Mouse (Mus musculus) kidney, postnatal 14 days (tissue): Measurements from ENCODE around the gene Gm17482.

Experiments
- DNase-seq: peaks from one replicate; pipeline ENCODE4 v3.0.0; 2022; ENCODE audit warnings: mixed read lengths

Gm17482 gene

DNA sequence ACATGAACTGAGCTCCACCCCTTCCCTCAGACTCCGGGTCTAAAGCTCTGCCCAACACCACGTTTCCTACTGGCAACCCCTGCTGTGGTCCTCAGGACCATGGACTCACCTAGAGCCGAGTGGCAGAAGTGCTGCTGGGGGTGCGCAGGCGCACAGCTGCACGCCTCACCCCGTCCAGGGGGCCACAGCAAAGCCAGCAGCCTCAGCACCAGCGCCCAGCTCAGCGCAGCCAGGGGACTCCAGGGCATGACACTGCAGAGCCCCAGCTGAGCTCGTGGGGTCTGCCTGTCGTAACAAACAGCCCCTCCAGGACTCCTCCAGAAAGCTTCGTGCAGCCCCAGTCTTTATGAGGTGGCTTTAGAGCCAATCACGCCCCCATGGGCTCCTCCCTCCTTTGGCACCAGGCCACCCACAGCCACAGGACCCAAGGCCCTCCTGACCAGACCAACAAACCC lies 24.4 kb downstream of the Gm17482 start:
- peak; percentile 25 for DNase-seq

DNA sequence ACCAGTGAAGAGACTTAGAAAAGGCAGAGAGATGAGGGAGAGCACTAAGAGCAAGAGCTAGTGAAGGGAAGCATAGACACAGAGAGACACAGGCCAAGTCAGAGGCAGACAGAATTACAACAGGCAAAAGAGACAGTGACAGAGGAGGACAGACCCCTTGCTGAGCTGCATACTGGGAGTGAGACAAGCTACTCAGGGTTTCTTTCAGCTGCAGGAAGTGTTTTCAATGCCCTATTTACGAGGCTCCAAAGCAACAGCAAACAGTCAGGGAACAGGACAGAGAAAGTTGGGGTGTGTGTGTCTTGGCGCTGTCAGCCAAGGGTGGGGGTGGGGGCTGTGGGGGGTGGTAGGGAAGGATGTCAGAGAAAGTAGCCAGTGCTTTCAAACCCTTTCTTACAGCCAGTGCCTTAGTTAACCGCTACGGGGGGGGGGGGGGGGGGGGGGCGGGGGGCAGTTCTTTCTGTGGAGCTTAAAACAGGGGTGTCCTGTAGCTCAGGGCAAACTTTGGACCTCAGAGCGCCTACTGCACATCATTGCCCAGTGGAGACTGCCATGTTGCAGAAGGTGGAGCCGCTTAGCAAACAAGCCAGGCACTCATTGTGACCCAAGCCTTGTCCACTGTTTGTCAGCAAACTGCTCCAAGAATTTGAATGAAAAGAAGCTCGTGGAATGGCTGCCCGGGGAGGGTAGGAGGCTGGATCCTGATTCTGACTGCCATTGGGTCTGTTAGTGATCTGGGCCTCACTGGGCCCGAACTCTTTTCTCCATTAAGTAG lies 25.1 kb downstream of the Gm17482 start, which contains the start of gene Timp4:
TSS of gene Timp4 (minus strand) at position 107 of the 775 bp plus-strand sequence.
- no peak for DNase-seq

DNA sequence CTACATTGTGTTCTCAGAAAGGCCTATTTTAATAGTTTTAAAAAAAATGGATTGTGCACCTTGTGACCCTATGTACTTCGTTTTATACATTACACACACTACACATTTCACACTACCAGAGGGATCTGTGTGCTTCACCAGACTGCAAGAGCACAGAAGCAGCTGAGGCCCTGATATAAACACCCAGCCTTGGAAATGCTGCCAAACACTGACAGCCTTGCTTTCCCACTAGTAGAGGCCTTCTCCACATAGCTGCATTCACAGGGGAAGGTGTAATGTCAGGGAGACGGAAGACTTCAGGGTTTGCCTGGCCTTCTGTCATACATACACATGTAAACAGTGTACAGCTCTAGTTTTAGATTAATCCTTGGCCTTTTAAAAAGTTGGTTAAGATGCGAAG lies 28.0 kb downstream of the Gm17482 start:
- DNase-seq = no peak

DNA sequence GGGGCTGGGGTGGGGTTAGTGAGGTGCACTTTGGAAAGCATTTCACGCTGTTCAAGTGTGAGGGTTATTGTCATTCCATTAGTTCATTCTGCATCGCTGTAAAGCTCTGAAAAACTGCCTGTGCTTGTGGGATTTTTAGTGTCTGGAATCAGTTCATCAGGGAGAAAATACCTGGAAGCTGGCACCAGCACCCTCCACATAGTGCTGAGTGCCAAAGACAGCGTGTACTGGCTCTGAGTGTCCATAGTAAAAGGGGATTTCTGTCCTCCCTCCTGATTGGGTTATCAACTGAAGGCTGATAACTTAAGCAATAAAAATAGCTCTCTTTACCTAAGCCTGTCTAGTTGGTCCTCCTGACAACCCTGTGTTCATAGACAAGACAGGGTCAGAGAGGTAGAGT lies 33.4 kb downstream of the Gm17482 start:
- DNase-seq = no peak

DNA sequence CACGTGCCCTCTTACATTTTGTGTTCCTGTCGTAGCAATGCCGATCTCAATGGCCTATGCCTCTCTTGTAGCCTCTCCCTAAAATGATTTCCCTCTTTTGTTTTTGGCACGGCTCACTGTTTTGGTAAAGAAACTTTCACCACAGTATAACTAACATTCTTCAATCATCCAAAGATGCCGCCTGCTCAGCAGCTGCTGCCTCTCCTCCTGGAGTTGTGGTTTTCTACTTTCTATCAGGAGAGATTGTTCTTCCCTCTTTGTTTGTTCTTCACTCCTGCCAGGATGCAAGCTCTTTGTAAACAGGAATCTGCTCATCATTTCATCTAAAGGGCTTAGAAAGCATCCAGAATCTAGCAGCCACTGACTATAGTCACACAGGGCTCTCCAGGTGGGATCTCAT lies 39.6 kb downstream of the Gm17482 start:
- no peak for DNase-seq

DNA sequence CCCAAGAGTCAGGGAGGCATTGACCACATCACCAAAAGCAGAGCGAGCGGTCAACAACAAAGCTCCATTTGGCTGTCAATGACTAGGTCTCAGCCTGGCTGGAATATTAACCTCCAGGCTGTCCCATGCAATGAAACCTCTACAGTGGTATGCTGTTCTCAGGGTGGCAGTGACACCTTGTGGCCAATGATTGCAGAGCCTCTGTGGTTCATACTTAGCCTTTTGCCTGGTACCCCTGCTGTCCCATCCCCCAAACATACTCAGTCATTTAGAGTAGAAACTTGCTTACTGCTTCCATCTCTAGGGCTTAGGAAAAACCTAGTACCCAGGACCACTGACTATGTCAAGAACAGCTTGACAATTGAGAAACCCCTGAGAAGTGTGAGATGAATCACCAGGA lies 40.8 kb downstream of the Gm17482 start:
- peak; percentile 81 for DNase-seq

DNA sequence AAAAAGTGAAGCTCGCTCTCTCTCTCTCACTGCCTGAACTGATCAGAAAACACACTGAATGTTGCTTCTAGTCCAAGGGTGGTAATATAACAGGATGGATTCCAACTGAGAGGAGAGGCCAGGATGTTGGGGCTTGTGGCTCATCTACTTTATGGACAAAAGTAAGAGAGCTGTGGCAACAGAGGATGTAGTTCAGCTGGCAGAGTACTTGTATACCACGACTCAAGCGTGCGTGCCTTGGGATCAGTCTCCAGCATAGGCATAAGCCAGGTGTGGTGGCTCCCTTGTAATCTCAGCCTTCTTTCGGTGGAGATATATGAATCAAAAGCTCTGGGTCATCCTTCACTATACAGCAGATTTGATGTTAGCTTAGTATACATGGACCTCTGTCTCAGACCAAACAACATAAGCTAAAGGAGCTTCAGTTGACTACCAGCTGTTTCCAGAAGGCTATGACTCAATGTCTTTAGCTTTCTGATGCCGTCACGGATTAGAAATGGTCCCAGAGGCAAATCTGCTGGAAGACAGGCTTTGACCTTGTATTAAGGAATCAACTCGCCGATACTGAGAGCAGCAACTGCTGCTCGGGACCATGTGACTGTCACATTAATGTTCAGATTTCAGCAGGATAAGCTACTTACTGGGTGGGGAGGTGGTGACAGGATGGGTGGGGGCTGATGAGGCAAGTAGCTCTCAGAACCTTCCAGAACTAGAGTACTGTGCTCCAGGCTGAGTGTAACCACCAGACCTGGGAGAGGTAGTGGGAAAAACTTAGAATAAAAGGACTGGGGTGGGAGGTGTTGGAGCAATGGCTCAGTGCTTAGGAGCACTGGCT lies 41.6 kb downstream of the Gm17482 start:
- DNase-seq = no peak

DNA sequence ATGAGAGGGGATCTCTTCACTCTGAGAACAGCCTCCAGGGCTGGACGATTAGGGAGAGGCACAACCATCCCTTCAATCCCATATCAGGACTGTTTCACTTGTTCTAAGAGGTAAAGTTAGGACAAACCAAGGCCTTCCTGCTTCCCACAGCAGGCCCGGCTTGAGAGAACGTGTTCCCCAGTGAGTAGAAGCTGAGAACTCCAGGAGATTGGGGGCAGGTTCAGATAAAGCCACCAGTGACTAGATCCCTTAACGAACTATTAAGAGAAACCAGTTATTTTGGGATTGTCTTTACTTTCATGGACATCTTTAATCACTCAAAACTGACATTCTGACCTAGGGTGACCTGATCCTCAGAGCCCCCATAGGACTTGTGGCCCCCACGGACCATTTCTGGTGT lies 42.4 kb downstream of the Gm17482 start:
- no peak for DNase-seq

DNA sequence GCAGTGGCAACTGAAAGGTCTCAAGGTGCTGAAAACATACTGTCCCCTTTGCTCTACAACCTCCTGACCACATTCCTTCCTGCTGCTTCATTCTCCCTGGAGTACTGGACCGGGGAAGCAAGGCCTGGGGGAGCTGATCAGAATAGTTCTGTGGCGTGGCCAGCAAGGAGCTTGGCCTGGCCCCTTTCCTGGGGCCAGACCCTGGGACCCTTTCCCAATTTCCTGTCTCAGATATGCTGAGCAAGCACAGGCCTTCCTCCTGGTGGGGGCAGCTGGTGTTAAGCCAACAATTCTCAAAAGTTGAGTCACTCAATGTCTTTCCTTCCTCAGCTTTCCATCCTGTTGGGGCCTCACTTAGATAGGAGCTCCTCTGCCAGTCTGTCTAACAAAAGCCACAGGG lies 42.9 kb downstream of the Gm17482 start:
- DNase-seq = no peak

DNA sequence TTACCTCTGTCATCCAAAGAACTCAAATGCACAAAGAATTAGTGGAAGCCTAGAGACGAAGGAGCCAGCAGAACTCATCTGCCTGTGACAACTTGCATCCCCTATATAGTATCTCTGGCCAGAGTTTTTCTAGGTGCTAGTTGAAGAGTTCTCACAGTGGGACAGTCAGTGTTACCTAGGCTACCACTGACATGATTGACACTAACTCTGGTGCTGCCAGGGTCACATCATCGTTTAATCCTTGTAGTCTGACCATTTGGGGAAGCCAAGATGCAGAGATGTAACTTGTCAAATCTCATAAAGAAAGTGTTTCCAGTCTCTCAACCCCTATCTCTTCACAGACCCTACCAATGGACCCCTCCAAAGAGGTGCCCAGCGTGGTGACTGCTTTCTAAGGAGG lies 44.2 kb downstream of the Gm17482 start:
- DNase-seq = no peak

DNA sequence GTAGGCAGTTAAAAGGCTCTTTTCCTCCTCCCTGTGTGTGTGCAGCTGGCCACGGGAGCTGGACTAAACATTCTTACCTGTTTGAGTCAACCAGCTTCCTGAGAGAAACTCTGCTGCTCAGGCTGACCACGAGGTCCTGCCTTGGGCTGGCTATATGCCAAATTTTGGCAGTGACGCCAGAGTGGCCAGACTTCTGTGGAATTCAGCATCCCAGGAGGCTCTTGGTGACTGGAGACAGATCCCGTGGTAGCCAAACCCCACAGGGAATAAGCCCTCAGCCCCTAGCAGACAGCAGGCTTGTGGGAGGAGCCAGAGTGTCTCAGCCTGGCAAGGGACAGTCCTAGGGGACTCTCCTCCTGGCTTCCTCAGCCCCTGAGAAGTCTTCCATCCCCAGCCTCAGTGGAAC lies 44.7 kb downstream of the Gm17482 start:
- peak; percentile 77 for DNase-seq

DNA sequence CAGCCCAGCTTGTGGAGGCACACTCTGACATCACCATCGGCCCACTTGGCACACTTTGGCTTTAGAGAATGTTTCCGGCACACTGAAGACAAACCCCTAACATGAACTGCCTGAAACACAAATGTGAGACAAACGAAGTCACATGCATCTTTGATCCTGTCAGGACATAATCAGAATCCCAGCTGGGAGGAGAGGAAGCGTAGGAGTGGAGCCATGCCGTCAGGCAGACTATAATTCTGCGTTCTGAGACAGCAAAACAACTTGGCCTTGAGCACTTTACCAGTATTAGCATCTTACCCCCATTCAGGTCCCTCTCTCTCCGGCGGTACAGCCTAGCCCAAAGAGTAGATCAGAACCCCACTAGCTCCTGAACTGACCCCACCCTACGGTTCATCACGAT lies 46.2 kb downstream of the Gm17482 start:
- no peak for DNase-seq

DNA sequence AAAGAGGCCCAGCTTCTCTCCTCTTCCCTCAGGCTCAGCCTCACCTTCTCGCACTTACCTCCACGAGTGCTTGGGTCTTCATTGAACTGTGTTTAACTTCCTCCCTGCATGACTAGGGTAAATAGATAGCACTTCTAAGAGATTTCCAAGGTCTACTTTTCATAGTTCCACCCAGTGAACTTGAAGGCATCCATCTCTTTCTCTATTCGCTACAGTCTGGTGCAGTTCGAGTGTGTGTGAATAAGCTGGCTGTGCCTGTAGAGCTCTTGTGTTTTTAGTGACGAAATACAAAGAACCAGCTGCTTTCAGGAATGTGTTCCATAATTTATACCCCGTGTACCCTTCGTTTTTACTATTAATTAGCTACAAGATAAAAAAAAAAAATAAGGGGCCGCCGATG lies 47.6 kb downstream of the Gm17482 start:
- DNase-seq = no peak

DNA sequence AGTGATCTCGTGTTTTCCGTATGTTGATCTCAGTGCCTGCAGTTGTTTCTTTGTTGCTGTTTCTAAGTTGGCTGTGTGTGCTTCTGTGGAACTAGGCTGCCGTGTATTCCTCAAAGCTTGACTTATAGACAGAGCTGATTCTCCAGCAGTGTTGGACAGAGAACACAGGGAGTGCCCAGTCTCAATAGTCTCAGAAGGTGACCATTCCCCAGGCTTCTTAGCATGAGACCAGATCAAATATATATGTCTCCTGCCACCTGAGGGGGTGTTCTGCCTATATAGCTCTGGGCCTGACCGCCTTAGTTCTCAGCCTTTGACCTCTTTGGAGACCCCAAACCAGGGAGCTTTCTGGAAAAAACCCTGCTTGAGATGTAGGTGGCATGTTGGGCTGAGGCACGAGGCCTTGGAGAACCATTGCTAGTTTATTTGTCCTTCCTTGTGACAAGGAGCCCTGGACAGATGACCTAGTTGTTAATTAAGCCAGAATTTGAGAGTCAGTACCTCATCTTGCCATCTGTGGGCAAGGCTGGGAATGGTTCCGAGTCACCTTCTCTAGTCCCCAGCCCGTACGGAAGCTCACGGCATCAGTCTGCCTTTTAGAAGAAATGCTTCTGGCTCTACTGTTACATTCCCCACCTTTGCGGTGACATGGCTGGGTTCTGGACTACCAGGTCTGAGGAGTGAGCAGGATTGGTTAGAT lies 48.1 kb downstream of the Gm17482 start:
- no peak for DNase-seq

DNA sequence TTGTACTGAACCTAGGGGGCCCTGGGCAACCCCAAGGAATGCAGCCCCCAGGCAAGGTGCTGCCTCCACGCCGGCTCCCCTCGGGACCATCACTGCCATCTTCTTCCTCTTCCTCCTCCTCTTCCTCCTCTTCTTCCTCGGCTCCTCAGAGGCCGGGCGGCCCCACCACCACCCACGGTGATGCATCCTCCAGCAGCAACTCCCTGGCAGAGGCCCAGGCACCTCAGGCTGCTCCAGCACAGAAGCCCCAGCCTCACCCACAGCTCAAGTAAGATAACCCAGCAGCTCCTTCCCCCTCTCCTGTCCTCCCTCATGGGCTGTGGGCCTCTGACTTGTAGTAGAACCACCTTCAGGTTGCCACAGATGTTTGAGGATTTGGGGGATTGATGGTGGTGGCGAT lies 50.9 kb downstream of the Gm17482 start:
- DNase-seq = no peak

DNA sequence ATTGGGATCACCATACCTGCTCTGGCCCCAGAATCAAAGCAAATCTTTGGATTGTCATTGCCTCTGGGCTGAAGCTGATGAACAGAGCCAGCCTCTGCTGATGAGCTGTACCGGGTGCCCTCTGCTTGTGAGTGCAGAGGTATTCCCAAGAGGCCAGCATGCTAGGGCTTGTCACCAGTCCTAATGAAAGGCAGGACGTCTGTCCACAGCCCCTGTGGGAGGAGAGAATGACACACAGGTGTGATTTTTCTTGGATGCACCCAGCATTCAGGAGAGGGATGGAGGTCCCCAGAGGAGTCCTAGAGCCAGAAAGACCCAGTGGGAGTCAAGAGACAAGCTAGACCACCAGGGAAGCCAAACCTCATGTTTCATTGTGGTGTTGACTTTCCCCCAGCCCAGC lies 52.5 kb downstream of the Gm17482 start:
- no peak for DNase-seq

DNA sequence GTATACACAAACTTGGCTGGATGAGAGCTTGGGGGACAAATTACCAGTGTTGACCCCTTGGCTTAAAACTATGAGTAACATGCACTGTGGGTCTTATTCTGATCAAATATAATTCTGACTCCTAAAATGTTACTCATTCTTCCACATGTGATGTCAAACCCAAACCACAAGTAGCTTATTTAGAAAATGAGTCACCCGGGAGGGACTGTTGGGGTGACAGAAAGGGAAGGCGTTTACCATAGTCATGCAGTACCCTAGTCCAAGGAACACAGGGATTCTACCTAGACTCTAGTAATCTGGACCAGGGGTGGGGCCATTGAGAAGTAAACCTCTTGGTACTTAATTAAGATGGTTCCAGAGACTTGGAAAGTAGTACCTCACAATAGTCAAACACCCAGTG lies 57.0 kb downstream of the Gm17482 start:
- no peak for DNase-seq

DNA sequence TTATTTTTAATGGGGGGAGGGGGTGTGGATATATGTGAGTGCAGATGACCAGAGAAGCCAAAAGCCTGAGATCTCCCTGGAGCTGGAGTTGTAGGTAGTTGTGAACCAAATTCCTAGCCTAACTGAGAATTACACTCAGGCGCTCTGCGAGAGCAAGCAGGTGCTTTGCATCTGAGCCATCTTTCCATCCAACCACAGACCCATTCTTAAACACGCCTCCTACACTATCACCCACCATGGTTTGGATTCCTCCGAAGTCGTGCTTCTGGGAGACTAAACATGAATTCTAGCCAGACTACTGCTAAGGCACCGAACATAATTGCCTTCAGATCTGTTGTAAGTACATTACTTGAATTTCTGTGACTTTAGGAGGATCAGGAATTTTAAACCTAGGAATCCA lies 59.3 kb downstream of the Gm17482 start:
- no peak for DNase-seq

DNA sequence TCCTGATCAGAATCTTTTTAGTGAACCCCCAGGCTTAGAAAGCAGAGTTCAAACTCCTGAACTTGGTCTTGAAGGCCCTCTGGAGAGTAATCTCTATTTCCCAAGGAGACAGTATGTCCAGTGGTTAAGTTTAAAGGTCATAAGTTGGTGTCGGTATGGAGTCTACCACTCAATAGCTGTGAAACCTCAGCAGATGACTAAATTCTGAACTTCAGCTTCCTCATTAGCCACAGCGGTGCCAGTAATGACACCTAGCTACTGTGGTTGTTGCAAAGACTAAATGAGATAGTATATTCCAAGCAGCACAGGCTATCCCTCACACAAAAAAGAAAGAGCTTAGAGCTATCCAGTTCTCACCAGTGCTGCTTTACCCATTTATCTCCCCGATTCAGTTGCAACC lies 61.1 kb downstream of the Gm17482 start:
- no peak for DNase-seq

DNA sequence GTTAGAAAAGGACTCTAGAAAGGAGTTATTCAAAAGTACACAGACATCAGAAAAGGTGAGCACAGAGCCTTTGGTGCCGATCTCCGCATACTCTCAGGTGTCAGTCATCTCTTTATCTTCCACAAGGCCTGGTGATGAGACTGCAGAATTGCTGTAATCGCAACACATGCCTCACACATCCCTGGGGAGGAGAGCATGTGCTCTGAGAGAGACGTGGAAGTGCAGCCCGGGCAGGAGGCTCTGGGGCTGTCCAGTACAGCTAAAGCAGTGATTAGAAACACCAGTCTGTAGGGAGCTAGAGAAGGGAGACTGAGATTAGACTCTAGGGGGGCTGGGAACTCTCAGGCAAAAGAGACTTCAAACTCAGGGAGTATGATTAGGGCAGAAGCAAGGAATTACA lies 63.4 kb downstream of the Gm17482 start:
- no peak for DNase-seq

DNA sequence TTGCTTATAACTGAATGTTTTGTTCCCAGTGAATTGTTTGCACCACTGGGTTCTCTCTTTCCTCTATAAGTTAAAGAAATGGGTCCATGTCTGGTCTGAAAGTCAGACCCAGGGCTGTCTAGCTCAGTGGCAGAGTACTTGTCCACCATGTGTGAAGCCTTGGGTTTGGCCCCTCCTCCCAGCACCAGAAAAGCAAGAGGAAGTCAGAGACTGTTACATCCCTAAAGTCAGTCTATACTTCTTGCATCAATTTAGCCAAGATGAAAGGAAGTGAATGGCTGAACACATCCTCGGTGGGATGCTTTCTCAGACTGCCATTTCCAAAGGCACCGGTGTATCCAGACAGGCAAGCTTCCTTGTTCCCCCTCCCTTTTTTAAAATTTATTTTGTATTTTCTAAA lies 63.9 kb downstream of the Gm17482 start:
- DNase-seq = no peak

DNA sequence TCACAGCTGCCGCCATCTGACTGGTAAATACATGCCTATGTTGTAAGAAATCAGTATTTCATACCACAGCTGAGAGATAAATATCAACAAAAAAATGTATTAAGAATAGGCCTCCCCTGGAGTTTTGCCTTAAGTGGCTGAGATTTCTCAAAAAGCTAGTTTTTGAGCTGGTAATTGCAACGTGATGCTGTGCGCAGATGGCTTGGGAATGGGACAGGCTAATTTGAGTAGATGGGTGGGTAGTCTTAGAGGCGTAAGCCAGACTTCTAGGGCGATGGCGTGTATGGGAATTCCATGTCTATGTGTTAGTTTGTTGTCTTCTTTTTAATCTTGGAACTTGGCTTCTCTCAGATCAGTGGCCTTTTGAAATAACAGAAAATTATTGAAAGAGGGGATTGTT lies 64.7 kb downstream of the Gm17482 start:
- DNase-seq = no peak

DNA sequence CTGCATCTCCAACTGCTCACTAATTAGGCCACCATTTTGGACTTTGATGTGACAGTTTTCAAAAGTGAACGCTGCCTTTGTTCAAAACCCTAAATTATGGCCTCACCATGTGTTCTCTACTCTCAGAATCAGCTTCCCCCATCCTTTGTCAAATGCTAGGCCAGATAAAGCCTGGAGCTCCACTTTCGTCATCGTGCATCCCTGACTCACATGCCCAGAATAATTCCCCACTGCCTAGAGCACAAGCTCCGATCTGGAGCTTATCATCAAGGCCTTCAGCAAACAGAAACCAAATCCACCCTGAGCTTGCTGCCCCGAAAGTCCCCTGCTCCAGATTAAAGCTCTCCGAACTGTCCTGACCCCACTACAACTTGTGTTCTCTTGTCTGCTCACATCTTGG lies 65.5 kb downstream of the Gm17482 start:
- DNase-seq = no peak

DNA sequence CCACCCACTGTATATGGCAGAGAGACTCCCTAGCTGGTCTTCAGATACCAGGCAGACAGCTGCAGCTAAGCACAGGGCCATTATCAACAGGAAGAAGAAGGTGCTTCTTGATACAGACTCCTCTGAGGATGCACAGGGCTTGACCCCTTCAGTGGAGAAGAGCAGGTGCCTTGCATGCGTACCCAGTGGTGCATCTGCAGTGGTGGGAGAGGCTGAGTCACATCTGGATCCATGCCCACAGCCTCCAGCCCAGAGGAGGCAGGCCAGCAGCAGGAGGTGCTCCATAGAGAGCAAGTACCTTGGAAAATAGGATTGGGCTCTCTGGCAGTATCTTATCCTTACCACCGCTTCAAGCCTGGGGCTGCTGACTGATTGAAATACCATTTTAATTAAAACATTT lies 66.7 kb downstream of the Gm17482 start:
- DNase-seq = no peak
